Mouse (Mus musculus) left cerebral cortex, adult 8-10 months (tissue): ENCODE results near the gene Anapc15. TPM values are rescaled to one million over a fixed set of nuclear protein-coding genes. Genes with fewer than 3 reads are reported as not detected.

Experiments used
- DNase-seq, 2 experiments: peaks; one replicate each; pipeline ENCODE4 v3.0.0; 2022; ENCODE audit warnings: low spot score in 2 of 2
- total RNA-seq, 4 experiments: library from RNA; stranded (reverse); gene quantifications; 2 replicates each; pipeline ENCODE4 v1.2.4; 2022

Gene Anapc15
- 10 to 100 TPM; 30.0 to 45.4 (median 32.9) TPM for total RNA-seq

DNA sequence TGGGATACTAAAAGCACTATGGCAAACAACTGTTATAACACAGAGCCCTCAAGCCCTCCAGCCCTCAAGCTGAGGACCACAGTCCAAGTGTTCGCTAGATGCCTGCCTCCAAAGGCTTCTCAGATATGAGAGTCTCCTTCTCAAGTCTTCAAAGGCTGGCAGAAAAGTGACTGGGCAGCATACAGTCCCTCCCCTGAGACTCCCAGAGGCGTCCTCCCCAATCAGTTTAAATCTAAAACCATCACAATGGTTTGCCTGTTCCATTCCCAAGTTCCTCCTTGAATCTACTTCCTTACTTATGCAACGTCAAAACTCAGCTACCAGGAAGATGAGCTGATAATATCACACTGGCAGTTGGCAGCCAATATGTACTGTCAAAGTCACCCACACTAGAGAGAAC, at the start of gene Anapc15:
Anapc15 (plus strand) TSS at position 301 of the 400 bp plus-strand sequence.
- DNase-seq, result no peak

DNA sequence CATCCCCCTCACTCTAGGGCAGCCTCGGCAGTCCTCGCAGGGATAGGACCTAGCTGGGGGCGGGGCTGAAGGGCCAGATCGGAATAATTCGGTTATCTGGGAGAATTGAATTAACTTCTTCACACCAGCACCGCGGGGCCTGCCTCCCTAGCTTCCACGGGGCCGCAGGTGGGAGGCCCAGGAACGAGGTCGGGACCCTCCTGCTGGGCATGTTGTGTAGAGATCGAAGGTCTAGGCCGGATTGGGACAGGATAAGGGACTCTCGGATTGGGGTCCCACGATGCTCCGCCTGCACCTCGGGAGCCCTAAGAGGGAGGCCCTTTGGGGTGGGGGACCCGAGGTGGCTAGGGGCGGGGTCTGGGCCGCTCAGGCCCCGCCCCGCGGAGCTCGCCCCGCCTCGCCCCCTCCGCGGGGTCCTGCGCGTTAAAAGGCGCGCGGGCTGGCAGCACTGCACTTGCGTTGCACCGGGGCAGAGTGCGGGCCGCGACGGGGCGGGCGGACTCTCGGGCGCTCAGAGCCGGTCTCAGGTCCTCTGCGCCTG, 45.6 kb upstream of the Anapc15 start, which contains the start of gene Phox2a:
Phox2a (plus strand) TSS at position 453 of the 541 bp plus-strand sequence.
- DNase-seq, result no peak

DNA sequence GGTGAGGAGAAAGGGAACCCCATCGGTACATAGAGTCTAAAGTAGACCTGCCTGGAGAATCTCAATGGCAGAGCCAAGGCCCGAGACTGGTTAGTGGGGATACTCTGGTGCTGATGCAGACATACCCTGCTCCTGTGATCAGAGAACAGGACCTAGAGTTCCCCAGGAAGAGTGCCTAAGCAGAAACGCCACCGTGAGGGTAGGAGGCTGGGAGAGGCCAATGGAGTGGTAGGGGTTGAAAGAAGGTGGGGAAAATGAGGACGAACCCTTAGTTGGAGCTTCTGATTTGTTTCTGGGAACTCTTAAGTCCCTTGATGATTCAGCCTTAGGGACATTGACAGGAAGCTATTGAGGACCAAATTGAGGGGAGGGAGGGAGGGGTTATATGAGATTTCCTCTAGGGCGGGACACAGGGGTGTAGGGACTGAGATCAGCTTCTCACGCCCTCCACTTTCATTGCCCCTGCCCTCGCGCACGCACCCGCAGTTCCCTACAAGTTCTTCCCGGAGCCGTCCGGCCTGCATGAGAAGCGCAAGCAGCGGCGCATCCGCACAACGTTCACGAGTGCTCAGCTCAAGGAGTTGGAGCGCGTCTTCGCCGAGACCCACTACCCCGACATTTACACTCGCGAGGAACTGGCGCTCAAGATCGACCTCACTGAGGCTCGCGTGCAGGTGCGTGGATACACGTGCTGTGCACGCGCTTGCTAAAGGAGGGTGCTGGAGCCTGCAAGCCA, 43.1 kb upstream of the Anapc15 start:
- DNase-seq, result no peak

DNA sequence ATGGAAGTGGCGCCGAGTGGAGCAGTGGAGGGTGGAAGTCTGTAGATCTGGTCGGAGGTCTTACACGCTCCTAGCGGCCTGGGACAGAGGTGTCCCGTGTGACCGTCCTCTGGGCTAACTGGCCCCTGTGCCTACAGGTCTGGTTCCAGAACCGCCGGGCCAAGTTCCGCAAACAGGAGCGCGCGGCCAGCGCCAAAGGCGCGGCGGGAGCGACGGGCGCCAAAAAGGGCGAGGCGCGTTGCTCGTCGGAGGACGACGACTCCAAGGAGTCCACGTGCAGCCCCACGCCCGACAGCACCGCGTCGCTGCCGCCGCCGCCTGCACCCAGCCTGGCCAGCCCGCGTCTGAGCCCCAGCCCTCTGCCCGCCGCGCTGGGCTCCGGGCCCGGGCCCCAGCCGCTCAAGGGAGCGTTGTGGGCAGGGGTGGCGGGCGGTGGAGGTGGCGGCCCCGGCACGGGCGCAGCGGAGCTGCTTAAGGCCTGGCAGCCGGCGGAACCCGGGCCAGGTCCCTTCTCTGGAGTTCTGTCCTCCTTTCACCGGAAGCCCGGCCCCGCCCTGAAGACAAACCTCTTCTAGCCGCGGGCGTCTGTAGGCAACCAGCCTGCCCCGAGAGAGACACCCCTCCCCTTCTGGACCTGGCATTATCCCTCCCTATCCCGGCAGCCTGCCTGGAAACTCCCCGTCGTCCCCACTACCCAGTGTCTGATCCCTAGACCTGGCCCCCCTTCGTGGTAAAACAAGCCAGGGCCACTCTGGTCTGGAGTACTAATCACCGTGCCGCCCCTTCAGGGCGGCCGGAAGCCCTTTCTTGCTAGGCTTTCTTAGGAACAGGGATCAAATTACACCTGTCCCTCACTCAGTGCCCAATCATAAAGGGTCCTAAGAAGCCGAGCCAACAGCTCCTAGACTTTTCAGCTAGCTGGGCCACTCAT, 41.7 kb upstream of the Anapc15 start:
- DNase-seq, result no peak

DNA sequence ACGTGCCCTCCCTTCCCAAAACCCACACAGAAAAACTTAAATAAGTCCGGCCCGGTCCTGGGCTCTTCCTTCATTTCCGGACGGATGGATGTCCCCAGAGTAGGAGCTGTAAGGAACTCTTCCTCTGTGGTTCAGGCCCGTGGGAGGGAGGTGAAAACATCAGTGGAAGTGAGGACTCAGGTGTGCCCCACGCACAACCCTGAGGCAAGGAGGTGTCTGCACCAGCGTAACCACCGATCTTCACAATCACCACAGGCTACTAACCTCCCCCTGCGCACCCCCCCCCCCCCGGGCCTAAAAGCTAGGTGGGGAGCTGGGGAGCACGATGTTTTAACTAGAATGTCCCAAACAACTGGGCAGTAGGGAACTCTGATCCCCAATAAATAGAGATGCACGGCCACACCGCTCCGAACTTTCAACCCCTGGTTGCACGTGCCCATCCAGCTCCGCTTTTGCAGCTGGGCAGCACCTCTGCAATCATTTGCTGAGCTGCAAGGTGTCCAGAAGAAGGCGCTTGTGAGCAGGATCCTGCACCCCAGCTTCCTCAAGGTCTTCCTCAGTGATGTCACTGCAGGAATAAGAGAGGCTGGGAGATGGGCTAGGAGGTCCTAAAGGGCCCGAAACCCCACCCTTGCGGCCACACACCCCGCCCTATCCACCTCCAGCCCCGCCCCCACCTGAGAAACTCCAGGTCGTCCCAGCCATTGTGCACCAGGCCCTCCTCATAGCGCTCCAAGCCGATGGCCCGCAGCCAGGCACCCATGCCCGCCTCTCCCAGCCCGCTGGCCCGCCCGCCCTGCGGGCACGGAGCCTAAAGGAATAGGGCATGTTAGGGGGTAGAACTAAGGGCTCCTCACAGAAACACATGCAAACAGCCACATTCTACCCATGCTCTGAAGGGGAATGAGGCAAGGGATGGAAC, 40.4 kb upstream of the Anapc15 start:
- DNase-seq, result no peak

DNA sequence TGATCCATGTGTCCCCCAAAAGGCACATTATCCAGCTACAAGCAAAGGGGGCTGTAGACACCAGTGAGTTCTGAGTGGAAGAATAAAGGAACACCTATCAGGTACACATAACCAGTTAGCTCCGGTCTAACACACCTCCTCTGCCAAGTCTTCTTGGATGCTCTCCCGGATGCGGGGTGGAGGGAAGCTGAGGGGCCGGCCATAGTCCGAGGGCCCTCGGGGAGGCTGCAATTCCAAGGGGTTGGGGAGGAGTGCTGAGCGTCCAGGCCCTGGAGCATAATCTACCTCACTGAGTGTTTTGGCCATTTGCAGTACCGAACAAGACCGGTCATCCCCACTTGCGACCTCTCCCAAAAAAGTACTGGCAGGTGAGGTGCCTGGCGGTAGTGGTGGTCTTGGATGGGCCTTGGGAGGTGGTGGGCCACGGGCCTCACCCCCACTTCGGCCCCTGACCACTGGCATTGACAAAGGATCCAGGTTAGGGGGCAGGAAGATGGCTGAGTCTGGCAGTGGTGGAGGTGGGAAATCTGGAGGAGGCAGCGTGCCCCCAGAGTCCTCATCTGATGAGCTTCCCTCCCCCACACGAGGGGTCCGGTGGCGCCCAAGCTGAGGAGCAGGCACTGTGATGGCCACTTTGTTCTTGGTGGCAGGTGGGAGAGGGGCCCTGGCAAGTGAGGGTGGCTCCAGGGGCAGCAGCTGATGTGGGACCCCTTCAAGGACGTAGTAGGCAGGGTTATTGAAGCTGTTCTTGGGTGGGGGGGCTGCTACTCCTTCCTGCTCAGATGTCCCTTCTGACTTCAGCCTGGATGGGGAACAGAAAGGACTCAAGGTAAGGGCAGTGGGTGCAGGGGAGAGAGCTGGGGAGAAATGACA, 39.5 kb upstream of the Anapc15 start:
- no peak for DNase-seq

DNA sequence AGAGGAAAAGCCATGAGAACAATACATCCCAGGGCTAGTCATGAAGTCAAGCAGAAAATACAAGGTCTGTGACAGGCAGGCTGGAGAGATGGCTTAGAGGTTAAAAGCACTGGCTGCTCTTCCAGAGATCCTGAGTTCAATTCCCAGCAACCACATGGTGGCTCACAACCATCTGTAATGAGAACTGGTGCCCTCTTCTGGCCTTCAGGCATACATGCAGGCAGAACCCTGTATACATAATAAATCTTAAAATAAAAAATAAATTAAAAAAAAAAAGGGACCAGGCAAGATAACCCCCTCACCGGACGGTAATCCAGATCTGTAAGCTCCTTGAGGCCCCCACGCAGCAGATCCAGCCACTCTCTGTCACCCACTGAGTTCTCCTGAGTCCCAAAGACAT, 33.1 kb upstream of the Anapc15 start:
- DNase-seq, result no peak

DNA sequence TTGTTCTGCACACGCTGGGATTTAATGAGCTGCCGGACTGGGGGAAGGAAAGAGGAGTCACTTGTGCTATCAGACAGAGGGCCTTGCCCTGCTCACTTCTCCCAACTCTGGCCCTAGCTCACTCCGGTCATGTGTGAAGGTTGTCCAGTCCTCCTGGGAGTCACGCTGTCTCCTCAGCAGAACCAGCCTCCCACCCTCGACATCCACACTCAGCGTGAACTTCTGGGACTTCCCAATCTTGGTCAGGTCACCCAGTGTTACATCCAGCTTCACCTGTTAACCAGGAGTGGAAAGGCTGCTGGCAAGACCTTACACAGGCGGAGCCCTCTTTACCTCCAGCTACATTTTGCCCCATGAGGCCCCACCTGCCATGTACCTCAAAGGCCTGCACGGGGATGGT, 32.1 kb upstream of the Anapc15 start:
- no peak for DNase-seq

DNA sequence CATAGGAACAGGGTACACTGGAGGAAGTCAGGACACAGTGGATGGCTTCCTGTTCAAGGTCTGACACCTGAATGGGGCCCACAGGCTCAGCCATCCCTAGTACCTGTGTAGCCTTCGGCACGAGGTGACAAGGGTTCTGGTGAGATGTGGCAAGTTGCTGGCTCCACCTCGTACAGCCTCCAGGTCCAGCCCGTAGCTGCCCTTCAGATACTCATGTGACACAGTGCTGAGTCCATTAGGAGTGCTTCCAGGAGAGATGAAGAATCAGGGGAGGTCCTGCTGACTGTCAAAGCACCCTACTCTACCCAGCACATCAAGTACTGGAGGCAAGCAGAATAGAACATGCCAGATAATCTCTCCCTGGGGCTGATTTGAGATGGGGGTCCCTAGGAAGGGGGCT, 31.1 kb upstream of the Anapc15 start:
- no peak for DNase-seq

DNA sequence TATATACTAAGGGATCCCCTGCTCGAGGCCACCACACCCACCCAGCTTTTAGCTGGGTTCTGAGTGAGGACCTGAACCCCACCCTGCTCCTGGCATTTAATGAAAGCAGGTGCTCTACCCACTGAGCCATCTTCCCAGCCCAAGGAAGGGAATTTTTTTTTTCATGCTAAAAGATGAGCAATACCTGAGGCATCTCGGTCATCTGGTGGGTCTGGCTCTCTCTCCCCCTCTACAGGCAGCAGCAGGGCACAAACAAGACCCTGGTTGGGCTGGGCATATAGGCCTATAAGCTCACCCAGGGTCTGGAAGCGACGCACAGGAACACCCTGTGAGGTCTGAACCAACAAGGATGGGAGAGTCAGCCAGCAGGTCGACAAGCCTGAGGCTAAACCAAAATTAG, 30.2 kb upstream of the Anapc15 start:
- no peak for DNase-seq

DNA sequence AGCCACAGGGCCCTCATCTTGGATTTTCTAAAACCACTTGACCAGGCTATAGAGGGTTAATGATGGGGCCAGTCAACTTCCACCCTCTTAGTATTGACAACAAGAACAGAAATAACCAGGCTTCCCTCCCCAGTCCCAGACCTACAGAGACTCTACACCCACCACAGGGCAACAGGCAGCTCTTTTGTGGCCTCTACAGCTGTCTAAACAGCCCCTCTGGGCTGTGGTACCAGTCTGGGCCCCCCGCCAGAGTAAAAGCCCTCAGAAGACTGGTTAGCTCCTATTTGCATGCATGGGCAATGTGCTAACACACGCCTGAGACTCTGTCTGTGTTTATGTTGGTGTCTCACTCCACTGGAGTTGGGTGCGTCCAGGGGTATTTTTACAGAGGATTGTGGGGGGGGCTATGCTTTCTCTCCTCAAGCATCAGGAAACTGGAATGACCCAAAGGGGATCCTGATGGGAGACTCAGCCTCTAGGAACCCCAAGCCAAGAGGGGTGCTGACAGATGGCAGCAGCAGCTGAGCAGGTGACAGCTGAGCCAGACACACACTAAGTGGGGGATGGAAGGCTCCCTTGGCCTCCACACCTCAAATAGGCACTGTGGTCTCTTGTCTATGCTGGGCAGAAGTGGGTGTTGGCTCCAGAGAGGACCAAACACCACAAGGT, 29.5 kb upstream of the Anapc15 start:
- no peak for DNase-seq

DNA sequence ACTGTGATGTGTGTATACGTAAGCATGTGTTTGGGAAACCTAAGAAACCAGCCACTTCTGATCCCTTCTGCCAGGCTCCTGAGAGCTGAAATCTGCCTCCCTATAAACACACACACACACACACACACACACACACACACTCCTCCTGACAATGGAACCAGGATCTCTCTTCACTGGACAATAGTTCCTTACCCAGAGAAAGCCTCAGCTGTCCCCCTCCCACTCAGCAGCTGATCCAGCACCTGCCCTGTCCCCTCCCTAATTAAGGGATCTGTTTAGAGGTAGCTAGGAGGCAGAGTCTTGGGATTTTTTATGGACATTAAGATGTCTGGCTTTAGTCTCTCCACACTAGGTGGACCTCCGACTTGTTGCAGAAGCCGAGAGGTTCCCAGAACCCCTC, 28.6 kb upstream of the Anapc15 start:
- no peak for DNase-seq

DNA sequence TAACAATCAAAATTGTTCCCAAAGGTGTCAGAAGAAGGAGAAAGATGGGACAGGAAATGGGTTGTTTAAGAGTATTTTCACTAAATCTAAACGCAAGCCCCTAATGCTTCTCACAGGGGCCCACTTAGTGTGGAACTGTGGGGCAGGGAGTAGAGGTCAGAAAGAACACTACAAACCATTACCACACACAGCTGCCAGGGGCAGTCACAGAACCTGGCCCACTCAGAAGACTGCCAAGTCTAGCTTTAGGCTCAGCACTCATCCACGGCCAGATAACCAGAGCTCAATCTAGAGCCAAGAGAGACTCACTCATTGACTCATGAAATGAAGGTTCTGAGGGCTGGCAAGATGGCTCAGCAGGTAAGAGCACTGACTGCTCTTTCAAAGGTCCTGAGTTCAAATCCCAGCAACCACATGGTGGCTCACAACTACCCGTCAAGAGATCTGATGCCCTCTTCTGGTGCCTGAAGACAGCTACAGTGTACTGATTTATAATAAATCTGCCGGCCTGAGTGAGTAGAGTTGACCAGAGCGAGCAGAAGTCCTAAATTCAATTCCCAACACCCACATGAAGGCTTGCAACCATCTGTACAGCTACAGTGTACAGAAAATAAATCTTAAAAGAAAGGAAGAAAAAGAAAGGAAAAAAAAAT, 27.9 kb upstream of the Anapc15 start:
- no peak for DNase-seq

DNA sequence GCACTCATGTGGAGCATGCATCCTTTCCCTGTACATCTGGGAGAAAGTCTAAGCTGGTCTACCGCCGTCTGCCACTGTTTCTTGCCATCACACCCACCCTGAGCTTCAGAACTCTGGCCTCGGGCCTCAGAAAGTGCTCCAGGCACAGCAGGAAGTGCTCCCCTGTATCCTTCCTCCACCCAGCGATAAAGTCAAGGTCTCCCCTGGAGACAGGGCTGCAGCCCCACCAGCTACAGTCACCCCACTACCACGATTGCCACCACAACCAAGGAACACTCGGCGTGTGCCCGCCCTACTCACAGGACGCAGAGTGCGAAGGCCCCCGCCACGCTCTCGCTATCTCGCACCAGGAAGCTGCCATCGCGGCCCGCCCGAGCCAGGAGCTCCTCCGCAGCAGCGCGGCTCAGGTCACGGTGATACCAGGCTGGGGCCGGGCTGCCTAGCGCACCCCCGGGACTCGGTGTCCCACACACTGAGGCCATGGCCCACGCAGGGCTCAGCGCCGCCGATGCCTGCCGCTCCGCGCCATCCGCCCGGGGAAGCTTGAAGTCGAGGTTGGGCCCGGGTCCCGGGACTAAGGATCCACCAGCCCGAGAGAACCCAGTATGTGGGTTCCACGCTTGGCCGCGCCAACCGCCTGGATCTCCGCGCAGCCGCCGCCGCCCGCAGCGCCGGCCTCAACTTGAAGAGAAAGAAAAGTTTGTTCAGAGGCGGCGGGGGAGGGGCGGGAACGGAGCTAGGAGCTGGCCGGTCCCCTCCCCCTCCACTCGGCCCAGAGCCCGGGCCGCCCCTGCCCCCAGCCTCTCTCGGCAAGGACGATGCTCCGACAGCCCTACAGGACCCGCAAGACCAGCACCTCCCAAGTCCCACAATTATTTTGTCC, 27.0 kb upstream of the Anapc15 start:
- DNase-seq, result peak in 1 of 2 experiments; percentile 35

DNA sequence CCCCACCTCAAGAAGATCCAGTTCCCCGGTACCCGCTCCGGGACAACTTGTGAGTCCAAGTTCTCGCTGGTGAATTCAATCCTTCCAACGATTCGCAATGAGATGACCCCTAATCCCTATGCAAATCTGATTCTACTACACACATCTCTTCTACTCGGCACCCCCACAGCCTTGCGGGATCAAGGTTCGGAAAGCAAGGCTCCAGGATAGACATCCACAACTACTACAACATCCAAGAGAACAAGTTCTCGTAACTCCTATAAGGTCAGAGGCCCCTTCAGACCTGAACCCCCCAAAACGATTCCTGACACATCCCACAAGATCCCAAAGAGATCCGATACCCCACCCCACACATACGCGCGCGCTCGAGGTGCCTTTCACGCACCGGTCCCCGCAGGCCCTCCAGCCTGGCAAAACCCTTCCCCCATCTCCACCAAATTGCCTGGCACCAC, 26.3 kb upstream of the Anapc15 start:
- no peak for DNase-seq

DNA sequence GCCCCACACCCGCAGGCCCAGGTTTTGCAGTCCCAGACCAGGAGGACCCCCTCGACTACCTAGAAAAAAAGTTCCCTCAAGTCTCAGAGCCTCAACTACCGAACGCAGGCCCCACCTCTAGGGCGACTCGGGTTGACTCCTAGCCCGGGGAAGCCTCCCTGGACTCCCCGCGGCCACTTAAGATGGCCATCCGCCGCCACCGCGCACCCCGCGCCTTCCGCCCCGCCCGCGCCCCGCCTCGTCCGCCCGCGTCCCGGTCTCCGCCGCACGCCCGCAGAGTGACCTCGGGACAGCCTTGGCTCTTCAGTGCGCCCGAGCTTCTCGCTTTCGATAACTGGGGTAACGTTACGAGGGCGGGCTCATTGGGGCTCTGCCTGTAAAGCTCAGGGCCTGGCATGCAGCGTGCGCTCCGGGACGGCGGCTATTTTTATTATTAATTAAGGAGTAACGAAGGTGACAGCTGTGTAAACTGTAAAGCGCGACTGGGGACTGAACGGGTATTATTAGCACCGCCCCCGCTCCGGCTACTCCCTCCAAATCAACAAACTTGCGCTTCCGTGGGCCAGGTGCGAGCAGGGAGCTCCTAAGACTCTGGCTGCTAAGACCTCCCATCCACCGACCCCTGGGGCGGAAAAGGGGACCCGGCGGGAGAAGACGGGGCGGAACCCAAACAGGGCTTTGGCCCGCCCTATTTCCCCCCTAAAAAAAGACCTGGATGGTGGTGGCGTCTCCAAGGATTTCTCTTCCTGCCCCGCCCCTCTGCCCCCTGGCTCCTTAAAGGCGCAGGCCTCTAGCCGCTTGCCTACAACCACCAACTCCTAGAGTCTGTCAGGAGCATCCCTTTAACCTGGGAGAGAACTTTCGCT, 25.7 kb upstream of the Anapc15 start, which contains the start of gene Inppl1:
Inppl1 (minus strand) TSS at position 624 of the 866 bp plus-strand sequence.
- peak; percentile 59 to 79 for DNase-seq

DNA sequence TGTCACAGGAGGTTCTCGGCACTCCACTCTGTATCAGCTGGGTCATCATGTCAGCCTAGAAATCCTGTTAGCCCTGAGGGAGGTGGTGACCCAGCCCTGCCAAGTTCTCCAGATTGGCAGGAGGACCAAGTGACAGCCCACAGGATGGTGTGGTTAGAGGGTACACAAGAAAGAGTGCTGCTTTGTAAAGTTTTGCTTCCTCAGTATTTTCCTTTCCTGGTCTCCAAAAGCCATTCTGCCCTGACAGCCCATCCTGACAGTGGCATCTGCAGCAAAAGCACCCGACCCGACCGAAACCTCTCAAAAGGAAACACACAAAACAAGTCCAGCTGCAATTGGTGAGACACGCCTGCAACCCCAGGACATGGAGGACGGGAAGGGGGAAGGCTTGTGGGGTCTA, 19.3 kb upstream of the Anapc15 start:
- DNase-seq, result no peak
